Mouse (Mus musculus) MEL (cell line): ENCODE measurements around the gene Garnl3.

Source experiments
- CHD2 ChIP-seq: IDR thresholded peaks from 2 replicates; pipeline ENCODE4 v1.6.1; 2011; ENCODE audit warnings: low read length, improper control_type of control experiment
- CTCF ChIP-seq, 3 experiments: IDR thresholded peaks in 2 of 3; conservative IDR thresholded peaks in 1 of 3; 2 replicates each; pipeline ENCODE4 v1.5.1; 2011 to 2012; ENCODE audit warnings: low read length in 3 of 3, low read depth in 2 of 3, mild to moderate bottlenecking in 2 of 3, improper control_type of control experiment in 1 of 3, inconsistent platforms in 1 of 3, mixed read lengths in 1 of 3, moderate library complexity in 1 of 3; ENCODE audit not compliant: control insufficient read depth in 1 of 3, insufficient read depth in 1 of 3, poor library complexity in 1 of 3, severe bottlenecking in 1 of 3
- EP300 ChIP-seq, 2 experiments: IDR thresholded peaks; 2 replicates each; pipeline ENCODE4 v1.6.1; 2011; ENCODE audit warnings: improper control_type of control experiment in 2 of 2, low read length in 2 of 2, low read depth in 1 of 2, mild to moderate bottlenecking in 1 of 2
- GABPA ChIP-seq: IDR thresholded peaks from 2 replicates; pipeline ENCODE4 v1.6.1; 2012; ENCODE audit warnings: low read depth, mild to moderate bottlenecking, inconsistent platforms, low read length, improper control_type of control experiment, moderate library complexity
- GATA1 ChIP-seq: IDR thresholded peaks from 2 replicates; pipeline ENCODE4 v1.6.1; 2011; ENCODE audit warnings: low read depth, low read length, improper control_type of control experiment
- MEF2A ChIP-seq: IDR thresholded peaks from 2 replicates; pipeline ENCODE4 v1.6.1; 2014; ENCODE audit warnings: low read depth, mild to moderate bottlenecking, inconsistent platforms, low read length, improper control_type of control experiment; ENCODE audit not compliant: poor library complexity, insufficient replicate concordance, severe bottlenecking; ENCODE audit errors: extremely low read depth
- POLR2A ChIP-seq, 2 experiments: IDR thresholded peaks; 2 replicates each; pipeline ENCODE4 v1.6.1; 2011 to 2012; ENCODE audit warnings: low read length in 2 of 2, mild to moderate bottlenecking in 2 of 2, control low read depth in 1 of 2, improper control_type of control experiment in 1 of 2, low read depth in 1 of 2, moderate library complexity in 1 of 2; ENCODE audit not compliant: control insufficient read depth in 1 of 2, insufficient read depth in 1 of 2, poor library complexity in 1 of 2
- POLR2AphosphoS2 ChIP-seq: IDR thresholded peaks from 2 replicates; pipeline ENCODE4 v1.6.1; 2011; ENCODE audit warnings: low read length, improper control_type of control experiment
- POLR2AphosphoS5 ChIP-seq: IDR thresholded peaks from 2 replicates; pipeline ENCODE4 v1.6.1; 2012; ENCODE audit warnings: low read depth, borderline replicate concordance, mild to moderate bottlenecking, inconsistent platforms, low read length, moderate library complexity, mixed read lengths
- RCOR1 ChIP-seq: IDR thresholded peaks from 2 replicates; pipeline ENCODE4 v1.6.1; 2012; ENCODE audit warnings: low read depth, mild to moderate bottlenecking, inconsistent platforms, low read length, improper control_type of control experiment
- UBTF ChIP-seq: IDR thresholded peaks from 2 replicates; pipeline ENCODE4 v1.6.1; 2012; ENCODE audit warnings: low read depth, mild to moderate bottlenecking, inconsistent platforms, low read length, improper control_type of control experiment, moderate library complexity, borderline replicate concordance; ENCODE audit not compliant: insufficient read depth

GRCm38 (mm10) chr2:32999752-33000151, 131.7 kb downstream of the Garnl3 start:
- TF ChIP-seq POLR2A (IDR thresholded peaks at IDR 0.05; ENCODE audit: control insufficient read depth in 1 of 2, insufficient read depth in 1 of 2, low read depth in 1 of 2, low read length in 2 of 2, poor library complexity in 1 of 2) (no peak), EP300 (IDR thresholded peaks at IDR 0.05; ENCODE audit: low read depth in 1 of 2, low read length in 2 of 2) (no peak), CTCF (IDR thresholded peaks at IDR 0.05 in 2 of 3, conservative IDR thresholded peaks at IDR 0.05 in 1 of 3; ENCODE audit: control insufficient read depth in 1 of 3, insufficient read depth in 1 of 3, low read depth in 2 of 3, low read length in 3 of 3, poor library complexity in 1 of 3, severe bottlenecking in 1 of 3) (no peak), GABPA (no peak), POLR2AphosphoS2 (no peak), UBTF (no peak), GATA1 (no peak), RCOR1 (no peak), CHD2 (no peak), MEF2A (no peak), POLR2AphosphoS5 (no peak)
